In genomic region chr9:72008634-72009033, GRCm38 (mm10) we compare ENCODE assay signal across 26 mouse cellular contexts.
DNase-seq lines count a peak whose midpoint lies in the region; ATAC-seq lines count a peak whose summit lies in the region.
"Had no signal": no experiment of that assay in that cellular context is flagged by ENCODE, and none has a peak within 500 bp of the region (broad histone marks: within the 10 kb centered on the region; RNA-seq: fewer than 3 reads in every experiment).

No protein-coding gene starts in this region.

- no peak overlapping the region for H3K4me3 ChIP-seq in midbrain, embryonic 16.5 days (ENCODE audit: low read depth, low read length)
- H3K4me3 ChIP-seq: forebrain, embryonic 10.5 days; forebrain, embryonic 15.5 days; heart, embryonic 12.5 days; heart, embryonic 15.5 days; hindbrain, embryonic 10.5 days; hindbrain, embryonic 13.5 days; intestine, embryonic 15.5 days had no signal

- DNase-seq in cerebellum, adult 9-10 months: peak; percentile 23
- no peak for DNase-seq in cerebellum, postnatal 4 days (ENCODE audit: low spot score in 2 of 2)
- peak; percentile 26 for DNase-seq in lung, postnatal 14 days
- DNase-seq in lung, postnatal 4 days: no peak
- DNase-seq in adipocyte (ENCODE audit: low spot score): peak; percentile 7
- DNase-seq in testis, postnatal 10 days (ENCODE audit: low spot score): no peak
- DNase-seq: adrenal gland, postnatal 14 days; B cell, adult 2 months; cerebellum, adult 11 months; cerebellum, adult 2 months; cerebellum, postnatal 36 days; gastrocnemius, postnatal 25 days; heart, adult 18-20 months; heart, postnatal 10 days; heart, postnatal 36 days had no signal

- 85% methylated on average over 1 of the region's 1 CpGs for WGBS in midbrain, embryonic 16.5 days

- no peaks in the 10 kb centered on the region for H3K27me3 ChIP-seq in midbrain, embryonic 16.5 days (ENCODE audit: control insufficient read depth, insufficient read depth, low read depth, low read length)
- H3K27me3 ChIP-seq: CH12.LX; forebrain, embryonic 15.5 days; heart, embryonic 12.5 days; heart, embryonic 15.5 days; hindbrain, embryonic 13.5 days; intestine, embryonic 15.5 days had no signal

- H3K27ac ChIP-seq in midbrain, embryonic 16.5 days (ENCODE audit: low read length): no peak overlapping the region
- H3K27ac ChIP-seq: forebrain, embryonic 10.5 days; forebrain, embryonic 15.5 days; heart, embryonic 15.5 days; hindbrain, embryonic 10.5 days; hindbrain, embryonic 13.5 days; intestine, embryonic 15.5 days had no signal

- H3K4me1 ChIP-seq in midbrain, embryonic 16.5 days (ENCODE audit: control insufficient read depth, insufficient read depth, low read length): 0 out of 2 replicates have a peak, but pooled peaks cover 2% of the 10 kb centered on the region
- H3K4me1 ChIP-seq: forebrain, embryonic 10.5 days; forebrain, embryonic 15.5 days; heart, embryonic 15.5 days; intestine, embryonic 15.5 days had no signal

- no peak overlapping the region for H3K4me2 ChIP-seq in midbrain, embryonic 16.5 days (ENCODE audit: low read length)
- H3K4me2 ChIP-seq: forebrain, embryonic 15.5 days; heart, embryonic 12.5 days; heart, embryonic 15.5 days; hindbrain, embryonic 13.5 days; intestine, embryonic 15.5 days had no signal

- ATAC-seq in midbrain, embryonic 16.5 days: no peak
- ATAC-seq: forebrain, embryonic 15.5 days; hindbrain, embryonic 16.5 days; intestine, embryonic 15.5 days had no signal

- H3K36me3 ChIP-seq in midbrain, embryonic 16.5 days (ENCODE audit: control insufficient read depth, insufficient read depth, low read length): no peaks in the 10 kb centered on the region
- H3K36me3 ChIP-seq: forebrain, embryonic 15.5 days; heart, embryonic 12.5 days; heart, embryonic 15.5 days; hindbrain, embryonic 13.5 days; intestine, embryonic 15.5 days had no signal

- H3K9ac ChIP-seq in midbrain, embryonic 16.5 days (ENCODE audit: low read depth, low read length): no peak overlapping the region
- H3K9ac ChIP-seq: forebrain, embryonic 15.5 days; heart, embryonic 12.5 days; heart, embryonic 15.5 days; hindbrain, embryonic 13.5 days; intestine, embryonic 15.5 days had no signal

- H3K9me3 ChIP-seq in midbrain, embryonic 16.5 days (replicated peaks; ENCODE audit: control insufficient read depth, low read length, poor library complexity, severe bottlenecking): no peaks in the 10 kb centered on the region
- H3K9me3 ChIP-seq: forebrain, embryonic 10.5 days; forebrain, embryonic 15.5 days; G1E; heart, embryonic 12.5 days; heart, embryonic 15.5 days; hindbrain, embryonic 10.5 days; hindbrain, embryonic 13.5 days; intestine, embryonic 15.5 days had no signal

Comparison
In these comparisons a context has a peak if more than half of its experiments do, and no peak if none do; other contexts are left out.
1. DNase-seq: peak in cerebellum, adult 9-10 months (single experiment), lung, postnatal 14 days (single experiment) and adipocyte (single experiment); none in cerebellum, postnatal 4 days (0 of 2), lung, postnatal 4 days (0 of 2) and testis, postnatal 10 days (single experiment).